Mouse (Mus musculus) hindbrain, postnatal 0 days (tissue): Measurements from ENCODE around the gene Neurod6. TPM values are rescaled to one million over a fixed set of nuclear protein-coding genes. Genes with fewer than 3 reads are reported as not detected.
A peak's percentile ranks its signal among the peaks of the same experiment; 100 is the strongest.
"Not testable (repeated sequence)": the region's sequence is repeated elsewhere in the genome, so short reads cannot be mapped to it uniquely, and the experiment has no call there.

Experiments
- ATAC-seq: fragments of 200-750 bp; cut with Nextera tagmentation; 2 replicates; pipeline ENCODE4 v1.8.0; 2017; ENCODE audit warnings: mild to moderate bottlenecking, moderate TSS enrichment, moderate library complexity
- DNase-seq: peaks from one replicate; pipeline ENCODE4 v3.0.0-alpha.2; 2015; ENCODE audit warnings: low spot score
- H3K27ac ChIP-seq: fragments of 300-500 bp; sonication (generic); 2 replicates; pipeline ENCODE4 v1.5.1; 2014; ENCODE audit warnings: mild to moderate bottlenecking
- H3K27me3 ChIP-seq: fragments of 300-500 bp; sonication (generic); 2 replicates; pipeline ENCODE4 v1.6.1; 2014; ENCODE audit warnings: low read length, mixed read lengths; ENCODE audit not compliant: insufficient read depth
- H3K36me3 ChIP-seq: fragments of 300-500 bp; sonication (generic); 2 replicates; pipeline ENCODE4 v1.6.1; 2014; ENCODE audit warnings: low read length, mixed read lengths; ENCODE audit not compliant: insufficient read depth
- H3K4me1 ChIP-seq: fragments of 300-500 bp; sonication (generic); 2 replicates; pipeline ENCODE4 v1.6.1; 2014; ENCODE audit warnings: antibody characterized with exemption, low read length, mixed read lengths; ENCODE audit not compliant: insufficient read depth
- H3K4me2 ChIP-seq: fragments of 300-500 bp; sonication (generic); 2 replicates; pipeline ENCODE4 v1.6.1; 2014; ENCODE audit warnings: low read depth, mild to moderate bottlenecking, low read length, moderate library complexity, mixed read lengths
- H3K4me3 ChIP-seq: fragments of 300-500 bp; sonication (generic); 2 replicates; pipeline ENCODE4 v1.5.1; 2014; ENCODE audit warnings: low read length
- H3K9ac ChIP-seq: fragments of 300-500 bp; sonication (generic); replicated peaks from 2 replicates; pipeline ENCODE4 v1.6.1; 2014; ENCODE audit warnings: mild to moderate bottlenecking, low read length, moderate library complexity, mixed read lengths
- H3K9me3 ChIP-seq: fragments of 300-500 bp; sonication (generic); 2 replicates; pipeline ENCODE4 v1.6.1; 2016; ENCODE audit warnings: low read length, mixed read lengths
- CTCF ChIP-seq: IDR thresholded peaks from 2 replicates; pipeline ENCODE4 v1.5.1; 2016; ENCODE audit warnings: antibody characterized with exemption, control low read depth, low read depth
- WGBS: fragments of 180-500 bp; shearing (Covaris S2); extraction: QIAGEN DNeasy Blood & Tissue Kit; methylation state at CpG from one replicate; pipeline ENCODE4 v1.1.7; 2014; 5-methylcytosine and 5-hydroxymethylcytosine counted together
- polyA plus RNA-seq: library from polyadenylated mRNA; unstranded; fragments of >200 nt; fragmentation: Nextera tagmentation; extraction: Ambion mirVana; gene quantifications from 2 replicates; pipeline ENCODE4 v1.2.1, GENCODE M21; 2015
- total RNA-seq: library from RNA; depleted of rRNA; stranded (reverse); fragments of >200 nt; gene quantifications from 2 replicates; pipeline ENCODE4 v1.2.3, GENCODE M21; 2014; rRNA removed

Neurod6 gene
- total RNA-seq: 20.9 and 24.3 TPM in 2 replicates
- polyA plus RNA-seq: 29.2 and 31.1 TPM in 2 replicates

GRCm38 (mm10) chr6:55680974-55681373 lies at the start of gene Neurod6:
Gene Neurod6, minus strand, starts transcription at chr6:55681263.
- peak within 1 kb of the TSS; percentile 42 for H3K4me2 ChIP-seq
- H3K9me3 ChIP-seq: no peaks in the 10 kb centered on the region
- 0 out of 2 replicates have a peak, but pooled peaks cover 3% of the 10 kb centered on the region for H3K4me1 ChIP-seq
- H3K4me3 ChIP-seq: peak within 1 kb of the TSS; percentile 28
- no peak within 1 kb of the TSS for H3K9ac ChIP-seq
- DNase-seq (peak; percentile 90), ATAC-seq (peak; percentile 91)
- H3K27me3 ChIP-seq: no peaks in the 10 kb centered on the region
- peak within 1 kb of the TSS; percentile 75 for H3K27ac ChIP-seq
- 46% methylated on average over 4 of the region's 4 CpGs for WGBS
- TF ChIP-seq CTCF: no peak
- no peaks in the 10 kb centered on the region for H3K36me3 ChIP-seq

GRCm38 (mm10) chr6:55717209-55717608 lies 36.1 kb upstream of the Neurod6 start:
- Histone ChIP-seq H3K4me3 (no peak overlapping the region), H3K4me1 (no peaks in the 10 kb centered on the region), H3K4me2 (no peak overlapping the region), H3K9ac (no peak overlapping the region), H3K9me3 (no peaks in the 10 kb centered on the region), H3K36me3 (no peaks in the 10 kb centered on the region), H3K27me3 (no peaks in the 10 kb centered on the region), H3K27ac (no peak overlapping the region)
- ATAC-seq (peak; percentile 64; the same call in 1 of the 2 replicates), DNase-seq (peak; percentile 83)
- 37% methylated on average over 5 of the region's 5 CpGs for WGBS
- peak; percentile 85 for TF ChIP-seq CTCF

DNA sequence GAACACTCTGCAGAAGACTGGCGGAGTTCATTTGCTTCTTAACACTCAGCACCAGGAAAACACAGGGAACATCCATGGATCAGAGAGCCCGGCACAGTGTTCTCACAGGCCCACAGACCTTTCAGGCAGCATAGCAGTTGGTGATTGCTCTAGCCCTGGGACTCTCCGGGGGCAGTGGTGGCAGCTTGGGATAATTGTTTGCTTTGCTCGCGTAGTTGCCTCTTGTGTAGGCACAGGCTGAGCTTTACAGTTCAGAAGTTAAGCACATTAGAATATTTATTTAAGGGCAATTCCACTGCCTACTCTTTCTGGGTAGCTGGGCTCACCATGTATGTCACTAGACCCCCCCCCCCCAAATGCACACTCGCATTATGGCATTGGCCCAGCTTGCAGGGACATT lies 34.4 kb upstream of the Neurod6 start:
- DNase-seq: no peak
- H3K27ac ChIP-seq: no peak overlapping the region
- no peak overlapping the region for H3K9ac ChIP-seq
- WGBS: 86% methylated on average over 6 of the region's 6 CpGs
- H3K4me2 ChIP-seq: no peak overlapping the region
- no peaks in the 10 kb centered on the region for H3K36me3 ChIP-seq
- no peak overlapping the region for H3K4me3 ChIP-seq
- no peaks in the 10 kb centered on the region for H3K4me1 ChIP-seq
- TF ChIP-seq CTCF: no peak
- no peak for ATAC-seq
- H3K27me3 ChIP-seq: no peaks in the 10 kb centered on the region
- no peaks in the 10 kb centered on the region for H3K9me3 ChIP-seq

DNA sequence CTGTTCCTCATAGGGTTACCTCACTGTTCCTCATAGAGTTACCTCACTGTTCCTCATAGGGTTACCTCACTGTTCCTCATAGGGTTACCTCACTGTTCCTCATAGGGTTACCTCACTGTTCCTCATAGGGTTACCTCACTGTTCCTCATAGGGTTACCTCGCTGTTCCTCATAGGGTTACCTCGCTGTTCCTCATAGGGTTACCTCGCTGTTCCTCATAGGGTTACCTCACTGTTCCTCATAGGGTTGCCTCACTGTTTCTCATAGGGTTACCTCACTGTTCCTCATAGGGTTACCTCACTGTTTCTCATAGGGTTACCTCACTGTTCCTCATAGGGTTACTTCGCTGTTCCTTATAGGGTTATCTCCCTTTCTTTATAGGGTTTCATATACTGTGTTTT lies 29.9 kb upstream of the Neurod6 start:
- not testable (repeated sequence) for DNase-seq, H3K4me2 ChIP-seq, H3K36me3 ChIP-seq, H3K4me3 ChIP-seq, H3K4me1 ChIP-seq, ATAC-seq, H3K27me3 ChIP-seq, H3K9me3 ChIP-seq, H3K27ac ChIP-seq, H3K9ac ChIP-seq
- 88% methylated on average over 4 of the region's 4 CpGs for WGBS

GRCm38 (mm10) chr6:55704759-55705104 lies 23.7 kb upstream of the Neurod6 start:
- ATAC-seq (no peak), DNase-seq (no peak)
- Histone ChIP-seq H3K9me3 (no peaks in the 10 kb centered on the region), H3K9ac (no peak overlapping the region), H3K4me2 (no peak overlapping the region), H3K27me3 (no peaks in the 10 kb centered on the region), H3K36me3 (no peaks in the 10 kb centered on the region), H3K4me3 (no peak overlapping the region), H3K27ac (no peak overlapping the region), H3K4me1 (no peaks in the 10 kb centered on the region)
- no peak for TF ChIP-seq CTCF
- 86% methylated on average over 1 of the region's 1 CpGs for WGBS

DNA sequence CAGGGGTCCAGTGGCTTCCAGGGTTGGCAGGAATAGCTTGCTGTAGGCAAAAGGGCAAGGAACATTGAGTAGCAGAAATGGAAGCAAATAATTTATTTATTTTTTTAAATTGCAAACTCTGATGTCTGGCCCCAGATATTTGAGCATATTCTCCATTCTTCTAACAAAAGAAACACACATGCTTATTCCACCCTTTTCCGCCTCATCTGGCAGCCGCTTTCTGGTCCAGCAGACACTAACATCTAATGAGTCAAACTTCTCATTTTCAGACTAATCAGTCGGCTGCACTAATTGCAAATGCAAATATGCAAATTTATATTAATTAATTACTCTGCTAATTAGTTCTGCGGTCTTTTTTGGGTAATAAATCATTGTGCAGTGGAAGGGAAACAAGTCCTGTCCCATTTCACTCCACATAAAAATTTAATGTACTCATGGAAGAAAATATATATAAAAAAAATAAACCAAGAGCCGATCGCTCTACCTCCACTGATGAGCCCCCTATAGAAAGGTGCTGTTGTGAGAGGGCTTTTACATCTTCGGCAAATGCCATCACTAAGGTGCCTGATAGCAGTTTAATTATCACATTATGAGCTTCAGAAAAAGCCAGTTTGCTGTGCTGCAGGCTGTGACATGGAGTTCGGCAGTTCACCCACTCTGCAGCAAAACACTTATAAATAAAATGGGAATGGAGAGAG lies 23.1 kb upstream of the Neurod6 start:
- Histone ChIP-seq H3K9me3 (no peaks in the 10 kb centered on the region), H3K4me3 (no peak overlapping the region), H3K27me3 (no peaks in the 10 kb centered on the region), H3K4me1 (no peaks in the 10 kb centered on the region), H3K27ac (no peak overlapping the region), H3K9ac (no peak overlapping the region), H3K4me2 (no peak overlapping the region), H3K36me3 (no peaks in the 10 kb centered on the region)
- ATAC-seq (no peak), DNase-seq (no peak)
- WGBS: 55% methylated on average over 8 of the region's 8 CpGs
- TF ChIP-seq CTCF: no peak
